Mouse (Mus musculus): ENCODE data around the gene Cdr2l. TPM values are rescaled to one million over a fixed set of nuclear protein-coding genes. Genes with fewer than 3 reads are reported as not detected.

The Cdr2l gene
- polyA plus RNA-seq, 1 experiment: 0.01 TPM

- Histone ChIP-seq H3K36me3 (ENCODE audit: control insufficient read depth) (no peaks in the 10 kb centered on the region), H3K4me3 (replicated peaks) (no peak within 1 kb of the TSS), H3K9me3 (ENCODE audit: control insufficient read depth, low read length) (peaks cover 9% of the 10 kb centered on the region), H3K27me3 (ENCODE audit: control insufficient read depth) (peaks cover 34% of the 10 kb centered on the region), H3K4me1 (ENCODE audit: control insufficient read depth) (peaks cover 8% of the 10 kb centered on the region)
- TF ChIP-seq GATA1 (IDR thresholded peaks at IDR 0.05; ENCODE audit: low read length) (no peak), TAL1 (IDR thresholded peaks at IDR 0.05; ENCODE audit: low read length) (no peak)
Measured at GRCm38 (mm10) chr11:115439906-115440595, 58.3 kb downstream of the Cdr2l start, which contains the start of gene Trim80. Gene Trim80, plus strand, starts transcription at chr11:115440545.

- Histone ChIP-seq H3K9me3 (ENCODE audit: control insufficient read depth, low read length) (peaks cover 9% of the 10 kb centered on the region), H3K27me3 (ENCODE audit: control insufficient read depth) (peaks cover 22% of the 10 kb centered on the region), H3K4me1 (ENCODE audit: control insufficient read depth) (peaks cover 8% of the 10 kb centered on the region), H3K4me3 (replicated peaks) (no peak overlapping the region), H3K36me3 (ENCODE audit: control insufficient read depth) (no peaks in the 10 kb centered on the region)
- TF ChIP-seq GATA1 (IDR thresholded peaks at IDR 0.05; ENCODE audit: low read length) (no peak), TAL1 (IDR thresholded peaks at IDR 0.05; ENCODE audit: low read length) (no peak)
Measured at GRCm38 (mm10) chr11:115441417-115441816, 59.7 kb downstream of the Cdr2l start.

Other genes starting within 250 kb of the Cdr2l start
- gene Cd300lf, start 247.9 kb upstream of the Cdr2l start, polyA plus RNA-seq (2012): not detected in 2 replicates
- gene Slc9a3r1, start 218.6 kb upstream of the Cdr2l start, polyA plus RNA-seq (2012): 1.8 and 2.1 TPM in 2 replicates
- gene Tmem104, start 194.4 kb upstream of the Cdr2l start, polyA plus RNA-seq (2012): 0.21 and 0.29 TPM in 2 replicates
- gene Nat9, start 194.1 kb upstream of the Cdr2l start, polyA plus RNA-seq (2012): 0.99 and 1.5 TPM in 2 replicates
- 0.01 TPM in 2 replicates for gene Grin2c, start 114.7 kb upstream of the Cdr2l start, polyA plus RNA-seq (2012)
- 1.3 and 1.5 TPM in 2 replicates for gene Fdxr, start 104.9 kb upstream of the Cdr2l start, polyA plus RNA-seq (2012)
- gene Fads6, start 84.3 kb upstream of the Cdr2l start, polyA plus RNA-seq (2012): 0.01 TPM in 1 of 2 replicates, not detected in the other
- gene Otop2, start 74.8 kb upstream of the Cdr2l start, polyA plus RNA-seq (2012): not detected in 2 replicates
- gene Ush1g, start 59.9 kb upstream of the Cdr2l start, polyA plus RNA-seq (2012): not detected in 2 replicates
- not detected in 2 replicates for gene Otop3, start 47.2 kb upstream of the Cdr2l start, polyA plus RNA-seq (2012)
- gene Hid1, start 14.2 kb upstream of the Cdr2l start, polyA plus RNA-seq (2012): 0.03 TPM in 1 of 2 replicates, not detected in the other
- 5.7 and 6.6 TPM in 2 replicates for gene Mrpl58, start 21.8 kb downstream of the Cdr2l start, polyA plus RNA-seq (2012)
- 19.5 and 23.1 TPM in 2 replicates for gene Atp5h, start 38.0 kb downstream of the Cdr2l start, polyA plus RNA-seq (2012)
- 1.3 and 1.9 TPM in 2 replicates for gene Kctd2, start 38.2 kb downstream of the Cdr2l start, polyA plus RNA-seq (2012)
- not detected in 2 replicates for gene Trim80, start 58.6 kb downstream of the Cdr2l start, polyA plus RNA-seq (2012)
- gene Slc16a5, start 80.6 kb downstream of the Cdr2l start, polyA plus RNA-seq (2012): 0.02 TPM in 1 of 2 replicates, not detected in the other
- 0.73 and 0.87 TPM in 2 replicates for gene Armc7, start 93.8 kb downstream of the Cdr2l start, polyA plus RNA-seq (2012)
- gene Nt5c, start 109.9 kb downstream of the Cdr2l start, polyA plus RNA-seq (2012): 4.8 and 6.4 TPM in 2 replicates
- 82.3 and 86.6 TPM in 2 replicates for gene Jpt1, start 132.5 kb downstream of the Cdr2l start, polyA plus RNA-seq (2012)
- gene Sumo2, start 154.4 kb downstream of the Cdr2l start, polyA plus RNA-seq (2012): 31.3 and 32.9 TPM in 2 replicates
- 2.8 and 4.0 TPM in 2 replicates for gene Nup85, start 182.5 kb downstream of the Cdr2l start, polyA plus RNA-seq (2012)
- gene Mrps7, start 222.0 kb downstream of the Cdr2l start, polyA plus RNA-seq (2012): 5.1 and 6.7 TPM in 2 replicates
- gene Gga3, start 222.1 kb downstream of the Cdr2l start, polyA plus RNA-seq (2012): 0.78 and 0.93 TPM in 2 replicates
- 3.6 and 4.8 TPM in 2 replicates for gene Mif4gd, start 231.1 kb downstream of the Cdr2l start, polyA plus RNA-seq (2012)
- gene Slc25a19, start 246.4 kb downstream of the Cdr2l start, polyA plus RNA-seq (2012): 0.99 and 1.3 TPM in 2 replicates